Mouse (Mus musculus) testis, adult 2 months (tissue): Measurements from ENCODE around the gene Wipf1. TPM values are rescaled to one million over a fixed set of nuclear protein-coding genes. Genes with fewer than 3 reads are reported as not detected.

Experiments used
- H3K27ac ChIP-seq: fragments of 200-500 bp; 2 replicates; pipeline ENCODE4 v1.5.1; 2012; ENCODE audit warnings: low read depth, low read length; ENCODE audit not compliant: control insufficient read depth, insufficient read depth
- H3K27me3 ChIP-seq: fragments of 200-500 bp; 2 replicates; pipeline ENCODE4 v1.6.1; 2012; ENCODE audit warnings: mild to moderate bottlenecking, low read length, moderate library complexity; ENCODE audit not compliant: control insufficient read depth, insufficient read depth
- H3K36me3 ChIP-seq: fragments of 200-500 bp; 2 replicates; pipeline ENCODE4 v1.6.1; 2012; ENCODE audit warnings: mild to moderate bottlenecking, low read length; ENCODE audit not compliant: control insufficient read depth, insufficient read depth
- H3K4me1 ChIP-seq: fragments of 200-500 bp; 2 replicates; pipeline ENCODE4 v1.6.1; 2012; ENCODE audit warnings: low read length; ENCODE audit not compliant: control insufficient read depth, insufficient read depth
- H3K4me3 ChIP-seq: fragments of 200-500 bp; 2 replicates; pipeline ENCODE4 v1.5.1; 2012; ENCODE audit warnings: low read depth, mild to moderate bottlenecking, low read length, moderate library complexity, mixed read lengths; ENCODE audit not compliant: control insufficient read depth
- CTCF ChIP-seq: fragments of 200-500 bp; IDR thresholded peaks from 2 replicates; pipeline ENCODE4 v1.5.1; 2012; ENCODE audit warnings: low read depth, mild to moderate bottlenecking, inconsistent platforms, low read length, moderate library complexity; ENCODE audit not compliant: control insufficient read depth, insufficient read depth, insufficient replicate concordance
- POLR2A ChIP-seq: fragments of 200-500 bp; IDR thresholded peaks from 2 replicates; pipeline ENCODE4 v1.6.1; 2012; ENCODE audit warnings: low read depth, mild to moderate bottlenecking, inconsistent platforms, low read length, moderate library complexity; ENCODE audit not compliant: control insufficient read depth
- polyA plus RNA-seq: library from polyadenylated mRNA; depleted of rRNA; stranded (reverse); fragments of >200 nt; gene quantifications from 2 replicates; pipeline ENCODE4 v1.2.3, GENCODE M21; 2012

Wipf1 gene
- polyA plus RNA-seq, 1 experiment, result 0.40 TPM

- Histone ChIP-seq H3K27ac (no peak overlapping the region), H3K4me3 (no peak overlapping the region), H3K27me3 (no peaks in the 10 kb centered on the region), H3K36me3 (no peaks in the 10 kb centered on the region), H3K4me1 (no peaks in the 10 kb centered on the region)
- no peak for TF ChIP-seq POLR2A
- TF ChIP-seq CTCF, result no peak
Measured at GRCm38 (mm10) chr2:73495617-73496328, 33.8 kb downstream of the Wipf1 start.

DNA sequence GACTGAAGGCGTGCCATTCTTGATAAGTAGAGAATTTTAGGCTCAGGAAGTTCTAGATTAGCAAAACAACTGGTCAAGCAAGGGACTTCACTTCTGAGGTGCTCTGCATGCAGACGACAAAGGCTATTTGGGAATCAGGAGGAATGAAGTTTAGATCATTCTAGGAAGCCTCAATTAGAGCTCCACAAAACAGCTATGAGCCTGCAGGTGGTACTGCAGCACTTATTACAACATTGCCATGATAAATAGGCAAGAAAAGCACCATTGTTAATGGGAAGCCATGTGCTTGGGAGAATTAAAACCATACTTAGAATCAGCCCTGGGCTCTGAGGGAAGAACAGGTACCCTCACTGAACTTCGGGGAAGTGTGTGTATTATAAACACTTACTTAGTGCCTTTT lies 36.0 kb downstream of the Wipf1 start:
- Histone ChIP-seq H3K27ac (no peak overlapping the region), H3K27me3 (no peaks in the 10 kb centered on the region), H3K4me1 (no peaks in the 10 kb centered on the region), H3K4me3 (no peak overlapping the region), H3K36me3 (no peaks in the 10 kb centered on the region)
- TF ChIP-seq POLR2A (no peak), CTCF (no peak)

DNA sequence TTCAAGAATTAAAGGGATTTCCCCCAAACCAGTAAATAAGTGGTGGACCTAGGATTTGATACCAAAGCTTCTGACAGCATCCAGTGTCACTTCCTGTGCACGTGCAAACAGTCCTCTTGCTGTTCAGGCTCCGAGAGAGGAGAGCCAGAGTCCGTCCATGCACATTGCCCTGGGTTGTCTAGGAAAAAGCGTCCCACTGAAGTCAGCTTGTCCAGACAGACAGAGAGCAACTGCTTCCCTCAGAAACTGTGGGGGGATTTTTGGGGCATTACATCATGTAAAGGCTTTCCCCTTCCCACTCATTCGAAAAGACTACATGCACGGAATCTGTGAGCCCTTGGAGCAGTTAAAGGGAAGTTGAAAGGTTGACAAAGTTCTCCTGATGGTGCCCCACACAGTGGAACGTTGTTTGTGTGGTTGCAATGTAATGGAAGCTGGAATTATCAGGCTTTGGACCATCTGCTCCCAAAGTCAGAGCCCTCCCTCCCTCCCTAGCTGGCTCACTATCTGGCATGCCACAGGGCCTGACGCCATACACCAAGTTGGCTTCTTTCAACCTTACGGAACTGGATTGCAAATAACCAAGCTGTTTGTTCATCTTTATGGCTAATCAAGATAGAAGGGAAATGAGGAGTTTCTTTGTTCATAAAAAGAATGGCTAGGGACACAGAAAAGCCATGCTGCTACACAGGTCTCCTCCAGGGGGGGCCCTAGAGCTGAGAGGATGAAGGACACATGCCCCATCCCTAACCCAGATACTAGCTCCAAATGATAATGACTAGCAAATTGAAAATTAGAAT lies 37.9 kb downstream of the Wipf1 start:
- TF ChIP-seq POLR2A, result no peak
- TF ChIP-seq CTCF, result peak; percentile 39; the same call in 1 of the 2 replicates
- Histone ChIP-seq H3K4me1 (no peaks in the 10 kb centered on the region), H3K27me3 (no peaks in the 10 kb centered on the region), H3K27ac (no peak overlapping the region), H3K36me3 (no peaks in the 10 kb centered on the region), H3K4me3 (no peak overlapping the region)

GRCm38 (mm10) chr2:73490466-73490865 lies 39.1 kb downstream of the Wipf1 start:
- no peak overlapping the region for H3K4me3 ChIP-seq
- H3K36me3 ChIP-seq, result no peaks in the 10 kb centered on the region
- TF ChIP-seq CTCF (no peak), POLR2A (no peak)
- H3K27ac ChIP-seq, result no peak overlapping the region
- H3K4me1 ChIP-seq, result peaks cover 2% of the 10 kb centered on the region
- no peaks in the 10 kb centered on the region for H3K27me3 ChIP-seq

DNA sequence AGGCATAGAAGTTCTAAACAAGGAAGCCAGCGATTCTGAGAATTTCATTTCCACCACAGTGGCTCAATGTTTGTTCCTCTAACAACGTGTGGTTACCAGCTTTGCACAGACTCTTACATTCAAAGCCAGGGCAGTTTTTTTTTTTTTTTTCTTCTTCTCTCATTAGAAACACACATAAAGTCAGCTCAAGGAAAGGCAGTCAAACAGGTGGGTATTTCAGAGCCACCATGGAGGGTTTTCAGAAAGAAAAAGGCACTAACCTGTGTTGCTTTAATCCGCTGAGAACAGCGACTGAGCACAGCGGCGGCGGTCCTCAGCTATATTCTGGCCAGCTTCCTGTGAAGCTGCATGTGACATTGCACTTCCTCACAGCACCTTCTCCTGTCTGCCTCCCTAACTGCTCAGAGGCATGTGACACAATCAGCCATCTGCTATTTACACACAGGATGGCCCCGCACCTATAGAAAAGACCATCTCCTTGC lies 43.4 kb downstream of the Wipf1 start:
- Histone ChIP-seq H3K4me3 (no peak overlapping the region), H3K27ac (no peak overlapping the region), H3K27me3 (no peaks in the 10 kb centered on the region), H3K36me3 (no peaks in the 10 kb centered on the region), H3K4me1 (peaks cover 9% of the 10 kb centered on the region)
- TF ChIP-seq CTCF (no peak), POLR2A (no peak)

DNA sequence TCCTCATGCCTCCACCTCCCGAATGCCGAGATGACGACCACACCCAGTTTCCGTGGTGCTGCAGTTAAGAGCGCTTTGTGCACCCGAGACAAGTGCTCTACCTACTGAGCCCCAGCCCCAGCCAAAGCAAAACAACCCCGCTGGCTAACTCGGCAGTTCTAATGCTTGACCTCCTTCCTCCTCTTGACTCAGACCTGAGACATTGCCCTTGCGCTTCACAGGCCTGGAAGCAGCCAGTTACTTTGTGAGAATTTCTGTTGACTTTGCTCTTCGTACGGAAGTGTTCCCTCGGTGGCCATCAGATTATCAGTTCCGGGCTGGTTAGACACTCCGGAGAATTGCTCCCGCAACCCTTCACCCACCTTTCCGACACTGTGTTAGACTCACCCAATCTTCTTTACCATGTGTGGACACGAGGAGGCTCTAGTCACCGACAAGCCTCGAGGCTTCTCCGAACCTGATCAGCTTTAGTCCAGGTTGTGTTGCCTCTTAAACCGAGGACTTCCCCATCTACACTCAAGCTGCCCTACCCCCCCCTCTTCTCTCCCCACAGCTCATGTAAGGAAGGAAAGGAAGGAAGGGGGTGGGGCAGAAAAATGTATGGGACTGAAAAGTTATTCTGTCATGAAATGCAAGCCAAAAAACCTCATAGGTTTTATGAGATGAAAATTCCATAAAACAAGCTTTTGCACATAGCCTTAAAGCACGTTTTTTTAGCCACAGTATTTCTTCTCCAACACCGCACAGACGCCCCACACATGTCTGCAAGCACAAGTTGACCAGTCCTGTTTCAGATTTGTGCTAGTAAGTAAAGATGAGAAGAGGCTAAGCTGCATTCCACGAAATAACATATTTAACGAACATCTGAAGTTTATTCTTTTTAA lies 44.1 kb downstream of the Wipf1 start:
- Histone ChIP-seq H3K4me1 (peaks cover 9% of the 10 kb centered on the region), H3K4me3 (peak overlapping the region; percentile 90), H3K27ac (peak overlapping the region; percentile 77)

More for the DNA sequence above, 44.1 kb downstream of the Wipf1 start:
- TF ChIP-seq POLR2A (no peak), CTCF (no peak)
- Histone ChIP-seq H3K27me3 (no peaks in the 10 kb centered on the region), H3K36me3 (no peaks in the 10 kb centered on the region)
